Mouse (Mus musculus) right cerebral cortex, adult 2 months (tissue): ENCODE measurements at regions not wholly inside any gene's neighbourhood (a gene's known extent, or its start where the extent isn't known, plus 50 kb on each side); places are given as distances from the start of the nearest gene placed in this dataset.
A peak's percentile ranks its signal among the peaks of the same experiment; 100 is the strongest.

Experiments
- DNase-seq, 2 experiments: peaks; one replicate each; pipeline ENCODE4 v3.0.0; 2021 to 2022; ENCODE audit warnings: low spot score in 2 of 2

GRCm38 (mm10) chr19:36229941-36230340 is 110.0 kb upstream of the Ankrd1 start:
- no peak for DNase-seq

- no peak for DNase-seq
Observed at GRCm38 (mm10) chr19:36235131-36235530, 113.0 kb upstream of the Pcgf5 start.

- DNase-seq: no peak
Observed at GRCm38 (mm10) chr19:36236576-36237345, 111.3 kb upstream of the Pcgf5 start.

- no peak for DNase-seq
Observed at GRCm38 (mm10) chr19:36237751-36238150, 110.4 kb upstream of the Pcgf5 start.

GRCm38 (mm10) chr19:36238536-36238935 is 109.6 kb upstream of the Pcgf5 start:
- DNase-seq: no peak

GRCm38 (mm10) chr19:36242396-36242795 is 105.7 kb upstream of the Pcgf5 start:
- no peak for DNase-seq

GRCm38 (mm10) chr19:36242946-36243345 is 105.2 kb upstream of the Pcgf5 start:
- DNase-seq: no peak

GRCm38 (mm10) chr19:36252522-36252921 is 95.6 kb upstream of the Pcgf5 start:
- no peak for DNase-seq

- DNase-seq: peak; percentile 53 to 58
Observed at GRCm38 (mm10) chr19:36257748-36258538, 90.2 kb upstream of the Pcgf5 start.

GRCm38 (mm10) chr19:36261819-36262218 is 86.3 kb upstream of the Pcgf5 start:
- DNase-seq: no peak

GRCm38 (mm10) chr19:36263923-36264322 is 84.2 kb upstream of the Pcgf5 start:
- no peak for DNase-seq

- DNase-seq: no peak
Observed at GRCm38 (mm10) chr19:36264397-36264796, 83.7 kb upstream of the Pcgf5 start.

- DNase-seq: no peak
Observed at GRCm38 (mm10) chr19:36265276-36265675, 82.8 kb upstream of the Pcgf5 start.

GRCm38 (mm10) chr19:36266346-36266745 is 81.8 kb upstream of the Pcgf5 start:
- DNase-seq: no peak

- DNase-seq: no peak
Observed at GRCm38 (mm10) chr19:36273466-36273865, 74.6 kb upstream of the Pcgf5 start.

GRCm38 (mm10) chr19:36285465-36285864 is 62.6 kb upstream of the Pcgf5 start:
- no peak for DNase-seq

- no peak for DNase-seq
Observed at GRCm38 (mm10) chr19:36290778-36291177, 57.3 kb upstream of the Pcgf5 start.

- DNase-seq: no peak
Observed at GRCm38 (mm10) chr19:36293177-36293969, 54.7 kb upstream of the Pcgf5 start.
